Mouse (Mus musculus): Measurements from ENCODE around the gene Rtl9. TPM values are rescaled to one million over a fixed set of nuclear protein-coding genes. Genes with fewer than 3 reads are reported as not detected.

Gene Rtl9
- under 1 TPM; 0.56 to 0.70 TPM for total RNA-seq (2021)
- long read RNA-seq, experiment 1 = 0 reads
- long read RNA-seq, experiment 2 = 0 reads

DNA sequence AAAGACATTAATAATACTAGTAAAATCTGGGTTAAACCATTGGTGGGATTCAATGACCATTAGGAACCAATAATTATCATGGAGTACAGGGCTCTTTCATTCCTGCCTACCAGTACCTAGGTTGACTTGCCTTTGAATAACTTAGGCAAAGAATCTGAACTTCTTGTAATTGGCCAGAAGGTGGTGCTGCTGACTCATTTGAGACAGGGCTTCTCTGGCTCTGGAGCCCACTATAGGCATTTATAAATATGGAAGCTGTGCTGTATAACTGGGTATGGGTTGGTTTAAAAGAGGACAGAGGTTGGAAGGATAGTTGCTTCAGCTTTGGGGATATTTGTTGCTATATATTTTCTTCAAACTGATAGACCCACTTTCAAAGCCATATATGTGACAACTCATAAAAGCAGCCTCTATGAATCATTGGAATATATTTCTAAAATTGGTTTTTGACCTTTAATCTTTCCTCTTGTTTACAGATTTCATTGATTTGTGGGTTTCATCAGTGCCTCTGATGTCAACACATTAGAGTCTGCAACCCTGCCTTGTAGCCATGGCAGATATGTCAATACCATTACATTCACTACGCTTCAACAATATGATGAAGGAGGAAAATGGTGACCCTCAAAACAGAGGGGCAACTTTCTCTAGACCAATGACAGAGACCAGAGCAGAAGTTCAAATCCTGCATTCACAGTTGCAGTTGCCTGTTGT, at the start of gene Rtl9:
TSS of gene Rtl9 (plus strand) at position 551 of the 711 bp plus-strand sequence.
- DNase-seq (ENCODE audit: low spot score in 2 of 2) = peak; percentile 24 to 28

DNA sequence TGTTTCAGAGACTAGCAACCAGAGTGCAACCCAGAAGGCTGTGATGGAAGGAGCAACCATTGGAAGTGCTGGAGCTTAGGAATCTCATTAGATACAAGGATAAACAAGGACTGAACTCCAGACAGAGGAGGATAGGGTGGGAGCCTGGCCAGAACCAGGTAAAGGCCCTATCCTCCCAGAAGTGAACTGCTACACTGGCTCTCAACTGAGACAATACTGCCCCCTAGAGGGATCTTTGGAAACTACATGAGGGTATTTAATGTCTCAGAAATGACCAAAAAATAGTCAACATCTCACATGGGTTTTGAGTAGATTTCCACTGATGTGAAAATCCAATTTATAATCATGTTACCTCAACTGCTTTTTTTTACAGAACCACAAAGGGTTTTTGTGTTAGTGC, 47.9 kb upstream of the Rtl9 start:
- DNase-seq (ENCODE audit: low spot score in 2 of 2) = peak in 1 of 2 experiments; percentile 39

DNA sequence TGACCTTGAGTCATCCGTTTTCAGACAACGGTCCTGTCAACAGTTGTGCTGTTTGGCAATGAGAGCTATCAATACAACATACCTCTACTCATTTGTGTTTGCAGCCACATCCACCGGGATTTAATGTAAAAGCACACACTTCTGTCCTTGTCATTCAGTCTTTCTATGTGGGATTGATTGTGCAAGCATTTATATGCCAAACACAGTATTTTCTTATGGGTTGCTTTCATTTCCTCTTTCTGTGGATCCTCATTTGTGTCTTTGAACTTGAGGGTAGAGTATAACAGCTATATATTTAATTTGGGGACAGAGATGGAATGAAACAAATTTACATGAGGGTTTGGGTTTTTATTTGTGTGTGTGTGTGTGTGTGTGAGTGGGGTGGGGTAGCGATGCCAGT, 47.5 kb upstream of the Rtl9 start:
- DNase-seq (ENCODE audit: low spot score in 2 of 2) = no peak

DNA sequence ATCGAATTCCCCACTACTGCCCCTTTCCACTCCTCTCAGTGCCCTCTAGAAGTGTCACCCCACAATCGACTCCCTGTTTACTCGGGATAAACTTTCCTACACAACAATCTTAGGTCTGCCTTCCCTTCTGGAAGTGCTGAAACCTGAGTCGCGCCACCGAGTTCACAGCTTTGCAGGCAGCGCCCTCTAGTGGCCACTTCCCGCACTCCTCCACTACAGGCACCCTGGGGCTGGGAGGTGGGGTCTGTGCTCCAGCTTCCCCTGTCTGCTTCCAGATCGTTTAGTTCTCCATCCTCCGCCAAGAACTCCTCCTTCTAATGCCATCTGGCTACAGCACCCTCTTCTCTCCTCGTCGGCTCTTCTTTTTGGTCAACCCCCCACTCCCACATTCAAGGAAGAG, 40.6 kb upstream of the Rtl9 start:
- peak; percentile 56 to 77 for DNase-seq (ENCODE audit: low spot score in 2 of 2)

DNA sequence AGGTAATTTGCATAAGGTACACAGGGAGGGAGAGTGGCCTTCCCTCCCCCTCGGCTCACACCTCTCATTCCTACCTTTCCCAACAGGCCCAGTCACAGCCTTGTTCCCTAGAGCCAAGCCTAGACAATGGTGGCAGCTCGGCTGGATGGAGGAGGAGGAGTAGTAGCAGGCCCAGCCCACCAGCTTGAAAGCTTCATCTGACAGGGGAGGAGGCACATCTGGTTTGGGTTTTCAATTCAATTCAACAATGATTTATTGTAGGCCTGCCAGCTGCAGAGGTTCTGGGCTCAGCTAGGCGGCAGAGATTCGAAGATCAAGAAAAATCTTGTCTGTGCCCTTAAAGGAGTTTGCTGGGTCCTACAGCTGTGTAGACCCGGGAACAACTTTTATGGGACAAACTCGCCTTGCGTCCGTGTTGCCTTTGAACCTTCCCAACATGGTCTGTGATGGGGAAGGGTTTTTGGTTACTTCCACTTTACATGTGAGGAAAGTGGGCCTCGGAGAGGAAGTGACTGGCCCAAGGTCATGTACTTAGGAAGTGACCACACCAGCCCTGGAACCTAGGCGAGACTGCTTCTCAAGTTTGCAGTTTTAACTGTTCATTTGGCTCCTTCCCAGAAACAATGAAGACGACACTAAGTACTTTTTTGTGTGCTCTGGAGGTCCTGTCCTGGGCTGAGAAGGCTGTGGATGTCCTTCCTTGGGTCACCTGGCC, 36.6 kb upstream of the Rtl9 start:
- DNase-seq (ENCODE audit: low spot score in 2 of 2) = no peak

DNA sequence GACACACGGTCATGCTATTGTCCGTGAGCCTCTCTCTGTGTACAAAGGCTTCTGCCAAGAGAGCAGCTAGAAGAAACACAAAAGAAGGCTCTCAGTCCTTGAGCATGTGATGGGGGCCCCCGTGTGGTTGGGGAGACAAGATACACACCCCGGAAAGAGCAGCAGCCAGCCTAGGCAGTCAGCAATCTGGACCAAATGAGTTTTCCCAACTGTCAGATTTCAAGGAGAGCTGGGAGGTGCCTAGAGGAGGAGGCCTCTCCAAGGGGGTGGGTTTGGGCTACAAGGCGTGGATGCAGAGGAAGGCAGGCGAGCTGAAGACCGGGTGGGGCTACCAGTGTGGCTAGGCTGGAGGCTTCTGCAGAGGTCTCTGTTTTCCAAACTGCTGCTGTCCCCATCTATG, 35.6 kb upstream of the Rtl9 start:
- no peak for DNase-seq (ENCODE audit: low spot score in 2 of 2)

DNA sequence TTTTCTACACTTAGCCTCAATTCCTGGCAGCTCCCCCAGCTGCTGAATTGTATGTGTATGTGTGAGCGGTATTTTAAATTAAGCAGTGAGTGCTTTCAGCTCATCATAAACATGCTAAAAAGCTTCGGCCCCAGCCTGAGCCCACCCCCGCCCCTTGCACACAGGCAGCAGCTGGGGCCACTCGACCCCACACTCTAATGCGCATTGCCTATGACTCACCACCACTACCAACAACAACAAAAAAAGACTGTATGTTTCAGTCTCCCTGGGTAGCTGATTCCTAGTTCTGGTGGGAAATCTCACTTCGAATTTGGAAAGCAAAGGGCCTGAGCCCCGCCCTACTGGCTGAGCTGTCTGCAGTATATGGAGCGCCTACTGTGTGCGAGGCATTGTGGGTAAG, 35.1 kb upstream of the Rtl9 start:
- no peak for DNase-seq (ENCODE audit: low spot score in 2 of 2)

DNA sequence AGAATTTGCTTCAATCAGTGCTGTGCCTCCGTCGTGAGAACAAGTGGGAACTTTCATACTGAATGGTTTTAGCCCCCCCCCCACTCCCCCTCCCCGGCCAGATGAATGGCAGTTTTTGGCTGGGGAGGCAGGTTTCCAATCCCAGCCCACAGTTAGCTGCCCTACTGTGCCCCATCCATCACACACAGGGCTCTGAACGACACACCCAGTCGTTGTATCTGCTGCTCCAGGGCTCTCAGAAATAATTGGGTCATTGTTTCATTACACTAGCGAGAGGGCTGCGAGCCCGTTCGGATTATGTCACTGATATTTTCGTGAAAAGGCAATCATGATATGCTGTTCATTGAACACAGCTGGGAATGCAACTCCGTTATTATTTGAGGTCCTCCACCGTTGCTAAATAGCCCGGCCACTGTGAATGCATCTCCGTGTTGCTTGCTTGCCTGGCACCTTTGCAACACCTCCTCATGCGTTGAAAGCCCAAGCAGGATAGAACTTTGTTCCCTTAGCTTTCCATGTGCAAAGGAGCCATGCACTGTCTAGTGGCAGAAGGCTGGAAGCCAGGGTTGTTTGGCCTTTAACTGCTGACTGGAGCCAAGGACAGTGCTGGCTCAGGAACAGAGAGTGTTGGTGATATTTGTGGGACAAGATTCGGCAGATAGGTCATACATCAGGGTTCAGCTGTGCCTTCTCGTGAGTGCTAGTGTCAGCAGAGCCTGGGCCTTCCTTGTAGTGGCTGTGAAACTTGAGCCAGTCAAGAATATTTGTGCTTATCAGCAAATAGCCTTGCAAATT, 32.9 kb upstream of the Rtl9 start:
- no peak for DNase-seq (ENCODE audit: low spot score in 2 of 2)

DNA sequence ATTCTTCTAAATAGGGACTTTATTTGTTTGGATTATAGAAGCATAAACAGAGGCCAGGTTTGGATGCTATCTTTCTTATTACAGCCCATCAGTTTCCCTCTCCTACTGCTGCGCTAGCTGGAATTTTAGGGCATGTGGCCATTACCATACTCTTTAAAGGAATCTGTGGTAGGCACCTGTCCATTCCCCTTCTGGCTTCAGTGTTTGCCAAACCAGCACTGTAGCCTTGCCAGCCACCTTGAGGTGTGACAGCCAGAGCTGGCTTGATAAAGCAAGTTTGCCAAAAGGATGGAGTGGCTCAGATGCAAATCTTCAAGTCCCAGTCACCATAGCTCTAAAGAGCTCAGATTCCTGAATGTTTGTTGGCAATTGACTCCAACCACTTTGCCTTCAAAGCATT, 32.3 kb upstream of the Rtl9 start:
- no peak for DNase-seq (ENCODE audit: low spot score in 2 of 2)

DNA sequence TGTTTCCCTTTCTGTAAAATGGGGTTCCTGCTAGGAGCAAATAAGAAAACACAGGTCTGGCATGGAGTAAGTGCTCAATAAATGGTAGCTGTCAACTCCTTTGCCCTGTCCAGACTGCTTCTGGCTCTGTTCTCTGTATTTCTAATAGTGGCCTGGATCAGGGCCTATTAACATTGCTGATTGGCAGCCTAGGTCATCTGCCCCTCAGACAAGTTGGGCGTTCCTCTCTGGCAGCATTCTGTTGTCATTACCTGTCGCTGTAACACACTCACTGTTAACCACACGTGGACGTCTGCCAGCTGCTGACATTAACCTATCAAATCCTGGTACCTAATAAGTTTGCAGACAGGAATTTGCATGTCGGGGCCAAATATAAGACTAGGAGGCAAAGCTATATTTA, 31.8 kb upstream of the Rtl9 start:
- DNase-seq (ENCODE audit: low spot score in 2 of 2) = no peak

DNA sequence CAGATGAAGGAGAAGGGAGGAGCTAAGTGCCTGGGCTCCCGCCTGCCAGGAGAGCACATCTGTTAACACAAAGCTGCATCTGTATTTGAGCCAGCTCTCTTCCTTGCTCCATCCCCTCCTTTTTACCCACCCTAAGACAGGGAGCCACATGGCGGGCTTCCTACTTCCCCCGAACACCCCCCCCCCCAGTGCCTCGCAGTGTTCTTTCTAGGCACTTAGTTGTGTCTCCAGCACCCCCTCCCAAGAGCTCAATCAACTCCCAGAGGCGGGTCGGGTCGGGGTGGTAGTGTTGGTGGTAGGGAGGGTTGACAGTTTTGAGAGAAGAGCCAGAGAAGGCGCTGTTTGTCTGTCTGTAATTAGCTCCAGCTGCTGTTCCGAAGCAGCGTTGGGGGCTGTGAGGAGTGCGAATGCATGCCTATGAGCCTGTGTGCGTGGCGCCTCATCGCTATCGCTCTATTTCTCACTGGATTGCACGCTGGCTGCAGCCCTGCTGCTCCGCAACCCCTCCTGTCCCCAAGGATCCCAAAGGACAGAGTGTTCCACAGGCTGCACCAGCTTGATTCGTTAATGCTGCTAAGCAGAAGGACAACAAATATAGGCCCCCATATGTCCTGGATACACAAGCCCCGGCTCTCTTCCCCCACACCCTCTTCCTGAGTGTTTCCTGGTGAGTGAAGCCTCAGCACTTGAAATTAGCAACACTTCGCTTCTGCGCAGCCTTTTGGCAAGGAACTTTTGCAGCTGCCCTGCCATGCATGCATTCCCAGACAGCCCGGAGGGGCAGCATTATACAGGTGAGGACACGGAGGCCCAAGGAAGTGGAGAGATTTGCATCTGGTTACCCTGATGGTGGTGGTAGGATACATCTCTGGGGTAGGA, 18.7 kb upstream of the Rtl9 start:
- no peak for DNase-seq (ENCODE audit: low spot score in 2 of 2)

DNA sequence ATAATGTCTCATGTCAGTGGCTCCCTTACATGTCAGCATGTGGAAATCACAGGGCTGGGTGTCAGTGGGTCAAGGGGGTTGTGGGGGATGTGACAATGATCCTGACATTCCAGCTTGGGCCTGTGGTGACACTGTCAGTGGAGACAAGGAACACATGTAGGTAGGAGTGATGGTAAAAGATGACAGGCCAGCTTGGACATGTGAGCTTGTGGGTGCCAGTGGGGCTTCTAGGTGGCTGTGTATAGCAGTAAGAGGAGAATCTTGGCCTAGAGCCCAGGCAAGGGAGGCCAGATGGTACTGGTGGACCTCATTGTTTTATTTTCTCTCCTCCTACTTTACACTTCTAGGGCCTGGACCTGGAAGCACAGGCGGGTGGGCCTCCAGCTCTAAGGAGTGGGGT, 16.7 kb upstream of the Rtl9 start:
- DNase-seq (ENCODE audit: low spot score in 2 of 2) = peak; percentile 10 to 34

DNA sequence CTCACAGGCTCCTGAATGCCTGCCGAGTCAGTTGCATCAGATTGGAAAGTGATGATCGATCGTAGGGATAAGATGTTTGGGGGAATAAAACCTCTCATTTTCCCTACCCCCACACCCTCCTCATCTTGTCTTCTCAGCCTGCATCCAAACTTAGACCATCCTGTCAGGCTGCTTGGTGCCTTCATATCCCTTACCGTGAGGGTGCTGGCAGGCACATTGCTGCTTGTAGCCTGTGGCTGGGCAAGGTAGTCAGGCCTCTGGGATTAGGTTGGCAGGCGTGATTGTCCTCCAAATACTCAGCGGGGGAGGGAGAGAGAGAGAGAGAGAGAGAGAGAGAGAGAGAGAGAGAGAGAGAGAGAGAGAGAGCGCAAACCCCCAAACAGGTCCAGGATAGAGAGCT, 11.2 kb upstream of the Rtl9 start:
- DNase-seq (ENCODE audit: low spot score in 2 of 2) = no peak

DNA sequence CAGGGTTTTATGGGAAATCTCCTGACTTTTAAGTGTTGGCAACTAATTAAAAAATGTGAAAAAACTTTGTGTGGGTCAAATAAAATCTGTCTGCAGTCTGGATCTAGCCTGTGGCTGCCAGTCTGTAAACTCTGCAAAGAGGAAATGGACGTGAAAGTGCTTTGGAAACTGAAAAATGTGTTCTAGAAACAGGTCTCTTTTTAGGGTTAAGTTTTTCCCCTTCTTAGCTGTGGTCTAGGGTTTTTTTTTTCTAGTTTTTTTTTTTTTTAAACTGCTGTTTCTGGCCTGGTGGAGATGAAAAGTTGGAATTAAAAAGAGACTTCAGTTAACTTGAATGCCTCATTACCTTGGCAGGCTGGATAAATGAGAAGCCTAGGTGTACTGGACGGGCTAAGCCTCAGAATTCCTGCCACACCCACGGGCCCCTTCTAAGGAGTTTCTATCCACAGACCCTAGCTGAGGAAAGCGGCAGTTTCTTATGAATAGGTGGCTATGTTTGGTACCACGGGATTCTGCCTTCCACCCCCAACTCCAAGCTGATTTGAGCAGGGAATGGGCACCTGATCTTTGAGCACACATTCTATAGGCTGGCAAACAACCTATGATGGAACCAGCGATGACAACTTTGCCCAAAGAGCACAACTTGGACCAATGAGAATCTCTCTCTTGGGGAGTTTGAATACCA, 8.3 kb upstream of the Rtl9 start:
- no peak for DNase-seq (ENCODE audit: low spot score in 2 of 2)

DNA sequence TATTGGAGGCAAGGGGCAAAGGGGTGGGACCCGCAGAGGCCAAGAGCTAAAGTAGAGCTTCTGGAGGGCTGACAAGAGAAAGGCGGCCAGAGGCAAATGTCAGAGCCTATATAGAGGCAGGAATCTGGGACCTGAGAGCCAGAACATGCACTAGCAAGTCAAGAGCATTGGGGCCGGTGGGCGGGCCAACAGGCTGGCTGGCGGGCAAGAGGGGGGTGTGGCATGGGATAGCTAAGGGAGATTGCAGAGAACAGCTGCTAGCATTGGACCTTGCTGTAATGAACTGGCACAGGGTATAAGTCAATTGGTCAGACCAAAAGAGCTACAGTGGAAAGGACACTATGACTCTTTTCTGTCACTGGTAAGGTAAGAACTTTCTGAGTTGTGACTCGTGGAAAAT, 1.8 kb upstream of the Rtl9 start:
- DNase-seq (ENCODE audit: low spot score in 2 of 2) = no peak

DNA sequence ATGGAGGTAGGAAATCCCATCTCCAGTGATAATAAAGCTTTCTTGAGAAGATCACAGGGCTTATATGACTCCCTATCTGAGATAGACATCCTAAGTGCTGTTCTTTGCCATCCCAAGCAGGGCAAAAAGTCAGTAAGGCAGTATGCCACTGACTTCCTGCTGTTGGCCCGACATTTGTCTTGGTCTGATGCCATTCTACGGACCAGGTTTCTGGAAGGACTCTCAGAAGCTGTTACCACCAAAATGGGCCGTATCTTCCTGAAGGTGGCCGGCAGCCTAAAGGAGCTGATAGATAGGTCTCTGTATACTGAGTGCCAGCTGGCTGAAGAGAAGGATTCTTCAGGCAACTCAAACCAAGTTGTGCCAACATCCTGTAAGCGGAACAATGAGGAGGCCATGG, 3.8 kb downstream of the Rtl9 start:
- DNase-seq (ENCODE audit: low spot score in 2 of 2) = no peak

DNA sequence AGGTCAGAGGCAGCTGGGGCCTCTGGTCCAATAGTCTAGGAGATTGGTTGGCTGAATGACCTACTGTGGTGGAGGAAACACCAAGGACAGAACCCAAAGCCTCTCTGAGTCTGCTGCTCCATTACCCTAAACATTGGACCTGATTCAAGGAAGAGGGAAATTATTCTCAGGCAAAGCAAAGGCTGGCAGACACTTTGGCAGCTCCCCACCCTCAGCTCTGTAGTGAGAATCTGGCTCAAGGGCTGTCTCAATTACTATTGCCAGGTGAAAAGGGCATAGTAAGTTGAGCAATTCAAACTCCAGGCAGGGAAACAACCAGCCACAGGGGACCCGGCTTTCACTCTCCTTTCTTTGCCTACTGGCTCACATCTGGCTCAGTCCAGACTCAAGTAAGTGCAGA, 6.5 kb downstream of the Rtl9 start:
- no peak for DNase-seq (ENCODE audit: low spot score in 2 of 2)

DNA sequence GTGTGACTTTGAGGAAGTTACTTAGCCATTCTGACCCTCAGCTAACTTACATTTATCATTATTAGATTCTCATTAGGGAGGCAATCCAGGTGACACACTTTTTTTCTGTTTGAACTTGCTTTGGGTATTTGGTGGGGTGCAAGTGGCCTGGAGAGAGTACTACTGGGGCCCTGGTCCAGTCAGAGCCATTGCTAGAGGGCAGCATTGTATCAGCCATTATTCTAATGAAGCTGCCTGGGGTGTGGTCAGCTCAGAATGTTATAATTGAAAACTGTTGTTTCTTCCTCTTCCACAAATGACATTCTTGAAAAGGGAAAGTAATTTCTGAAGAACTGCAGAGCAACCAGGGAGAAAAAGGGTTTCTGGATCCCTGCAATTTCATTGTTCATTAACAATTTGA, 13.2 kb downstream of the Rtl9 start:
- no peak for DNase-seq (ENCODE audit: low spot score in 2 of 2)

All from left cerebral cortex, adult 18-20 months (tissue).